Mouse (Mus musculus) intestine, postnatal 0 days (tissue): Measurements from ENCODE around the gene Sde2. TPM values are rescaled to one million over a fixed set of nuclear protein-coding genes. Genes with fewer than 3 reads are reported as not detected.

Source experiments
- ATAC-seq: fragments of 200-750 bp; cut with Nextera tagmentation; 2 replicates; pipeline ENCODE4 v1.8.0; 2017; ENCODE audit warnings: mild to moderate bottlenecking, moderate TSS enrichment, moderate library complexity
- H3K27ac ChIP-seq: fragments of 300-500 bp; sonication (generic); 2 replicates; pipeline ENCODE4 v1.5.1; 2014; ENCODE audit warnings: mild to moderate bottlenecking, low read depth, low read length, moderate library complexity
- H3K27me3 ChIP-seq: fragments of 300-500 bp; sonication (generic); replicated peaks from 2 replicates; pipeline ENCODE4 v1.6.1; 2014; ENCODE audit warnings: low read length, mixed read lengths; ENCODE audit not compliant: control insufficient read depth, insufficient read depth
- H3K36me3 ChIP-seq: fragments of 300-500 bp; sonication (generic); 2 replicates; pipeline ENCODE4 v1.6.1; 2014; ENCODE audit warnings: mild to moderate bottlenecking, moderate library complexity; ENCODE audit not compliant: control insufficient read depth, insufficient read depth
- H3K4me1 ChIP-seq: fragments of 300-500 bp; sonication (generic); replicated peaks from 2 replicates; pipeline ENCODE4 v1.6.1; 2014; ENCODE audit warnings: antibody characterized with exemption, low read length, mixed read lengths; ENCODE audit not compliant: control insufficient read depth, insufficient read depth
- H3K4me2 ChIP-seq: fragments of 300-500 bp; sonication (generic); replicated peaks from 2 replicates; pipeline ENCODE4 v1.6.1; 2014; ENCODE audit warnings: low read depth, mild to moderate bottlenecking, moderate library complexity
- H3K4me3 ChIP-seq: fragments of 300-500 bp; sonication (generic); 2 replicates; pipeline ENCODE4 v1.5.1; 2014; ENCODE audit warnings: low read depth, low read length
- H3K9ac ChIP-seq: fragments of 300-500 bp; sonication (generic); 2 replicates; pipeline ENCODE4 v1.6.1; 2014; ENCODE audit warnings: mild to moderate bottlenecking, low read depth, low read length
- H3K9me3 ChIP-seq: fragments of 300-500 bp; sonication (generic); 2 replicates; pipeline ENCODE4 v1.6.1; 2016; ENCODE audit warnings: mixed run types; ENCODE audit not compliant: control insufficient read depth
- CTCF ChIP-seq: sonication (generic); IDR thresholded peaks from 2 replicates; pipeline ENCODE4 v1.5.1; 2016; ENCODE audit warnings: low read depth, mild to moderate bottlenecking, control low read depth, antibody characterized with exemption, moderate library complexity
- WGBS: fragments of 180-500 bp; shearing (Covaris S2); extraction: QIAGEN DNeasy Blood & Tissue Kit; methylation state at CpG from one replicate; pipeline ENCODE4 v1.1.7; 2014; 5-methylcytosine and 5-hydroxymethylcytosine counted together
- polyA plus RNA-seq: library from polyadenylated mRNA; unstranded; fragments of >200 nt; fragmentation: Nextera tagmentation; extraction: Ambion mirVana; gene quantifications from 2 replicates; pipeline ENCODE4 v1.2.1, GENCODE M21; 2015

The Sde2 gene
- polyA plus RNA-seq, 1 experiment from 2014 or later = 13.3 TPM

GRCm38 (mm10) chr1:180863606-180864005 is 12.7 kb downstream of the Sde2 start:
- H3K4me2 ChIP-seq = no peak overlapping the region
- no peak overlapping the region for H3K27ac ChIP-seq
- no peak for ATAC-seq
- WGBS = 8% methylated on average over 1 of the region's 1 CpGs
- no peaks in the 10 kb centered on the region for H3K27me3 ChIP-seq
- no peak overlapping the region for H3K9ac ChIP-seq
- H3K36me3 ChIP-seq = peaks cover 76% of the 10 kb centered on the region
- H3K4me1 ChIP-seq = no peaks in the 10 kb centered on the region
- TF ChIP-seq CTCF = peak; percentile 81
- H3K9me3 ChIP-seq = no peaks in the 10 kb centered on the region
- no peak overlapping the region for H3K4me3 ChIP-seq

DNA sequence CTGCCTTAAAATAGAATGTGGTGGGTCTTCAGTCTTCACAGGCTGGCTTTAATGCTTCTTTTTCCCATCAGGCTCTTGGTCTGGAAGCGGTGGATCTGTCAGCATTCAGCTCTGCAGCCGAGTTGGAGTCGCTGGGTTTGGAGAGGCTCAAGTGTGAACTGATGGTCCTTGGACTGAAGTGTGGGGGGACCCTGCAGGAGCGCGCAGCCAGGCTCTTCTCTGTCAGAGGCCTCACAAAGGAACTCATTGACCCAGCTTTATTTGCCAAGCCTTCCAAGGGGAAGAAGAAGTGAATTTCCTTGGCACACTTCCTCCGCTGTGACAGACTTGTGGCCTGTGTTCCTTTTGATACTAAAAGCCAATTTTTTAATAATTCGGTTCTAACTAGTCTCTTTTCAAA is 15.1 kb downstream of the Sde2 start:
- WGBS = 91% methylated on average over 7 of the region's 7 CpGs
- no peaks in the 10 kb centered on the region for H3K27me3 ChIP-seq
- H3K4me3 ChIP-seq = no peak overlapping the region
- no peaks in the 10 kb centered on the region for H3K4me1 ChIP-seq
- H3K9ac ChIP-seq = no peak overlapping the region
- peaks cover 60% of the 10 kb centered on the region for H3K36me3 ChIP-seq
- no peak for ATAC-seq
- H3K4me2 ChIP-seq = no peak overlapping the region
- TF ChIP-seq CTCF = no peak
- H3K9me3 ChIP-seq = no peaks in the 10 kb centered on the region
- H3K27ac ChIP-seq = no peak overlapping the region

DNA sequence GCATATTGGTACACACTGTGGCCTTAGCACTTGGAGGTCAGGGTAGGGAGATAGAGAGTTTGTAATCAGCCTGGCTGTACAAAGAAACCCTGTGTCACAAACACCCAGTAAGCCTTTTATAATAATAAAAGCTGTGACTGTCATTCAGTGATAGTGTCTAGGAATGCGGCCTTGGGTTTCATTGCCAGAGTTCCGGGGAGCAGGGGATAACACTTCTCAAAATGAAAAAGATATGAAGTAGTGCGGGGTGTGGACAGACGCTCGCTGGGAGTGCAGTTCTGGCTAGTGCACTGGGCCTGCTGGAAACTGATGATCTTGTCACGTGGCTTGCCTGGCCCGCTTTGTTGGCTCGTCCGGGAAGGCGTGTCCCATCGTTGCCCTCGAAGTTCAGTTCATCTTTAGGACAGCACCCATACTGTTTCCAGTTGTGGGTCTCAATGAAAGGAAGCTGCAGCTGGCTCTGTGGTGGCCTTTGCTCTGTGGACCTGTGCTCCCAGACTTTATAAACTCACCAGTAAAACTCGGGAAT is 19.3 kb downstream of the Sde2 start:
- WGBS = 44% methylated on average over 13 of the region's 13 CpGs
- no peak overlapping the region for H3K4me2 ChIP-seq
- H3K9ac ChIP-seq = no peak overlapping the region
- no peak overlapping the region for H3K4me3 ChIP-seq
- no peaks in the 10 kb centered on the region for H3K9me3 ChIP-seq
- no peak for TF ChIP-seq CTCF
- no peak for ATAC-seq
- H3K4me1 ChIP-seq = no peaks in the 10 kb centered on the region
- H3K27ac ChIP-seq = no peak overlapping the region
- H3K36me3 ChIP-seq = peaks cover 28% of the 10 kb centered on the region
- H3K27me3 ChIP-seq = no peaks in the 10 kb centered on the region

GRCm38 (mm10) chr1:180873861-180874484 is 23.0 kb downstream of the Sde2 start:
- WGBS = 21% methylated on average over 9 of the region's 9 CpGs
- peak; percentile 62; the same call in 1 of the 2 replicates for ATAC-seq
- H3K27ac ChIP-seq = no peak overlapping the region
- no peaks in the 10 kb centered on the region for H3K27me3 ChIP-seq
- H3K4me3 ChIP-seq = no peak overlapping the region
- H3K4me1 ChIP-seq = no peaks in the 10 kb centered on the region
- no peak overlapping the region for H3K4me2 ChIP-seq
- no peaks in the 10 kb centered on the region for H3K9me3 ChIP-seq
- no peak overlapping the region for H3K9ac ChIP-seq
- peak; percentile 83 for TF ChIP-seq CTCF
- H3K36me3 ChIP-seq = no peaks in the 10 kb centered on the region

DNA sequence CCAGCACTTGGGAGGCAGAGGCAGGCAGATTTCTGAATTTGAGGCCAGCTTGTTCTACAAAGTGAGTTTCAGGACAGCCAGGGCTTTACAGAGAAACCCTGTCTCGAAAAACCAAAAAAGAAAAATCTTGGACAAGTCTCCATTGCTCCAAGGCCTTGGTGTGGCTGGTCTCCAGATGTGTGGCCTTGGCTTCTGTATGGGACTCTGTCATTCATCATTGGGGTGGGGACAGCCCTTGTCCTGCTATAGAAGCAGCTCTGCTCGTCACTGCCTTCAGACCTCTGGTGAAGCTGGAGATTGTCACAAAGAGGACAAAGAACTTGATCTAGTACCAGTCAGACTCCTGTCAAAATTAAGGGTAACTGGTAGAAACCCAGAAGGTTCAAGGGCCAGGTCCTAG is 23.7 kb downstream of the Sde2 start:
- no peaks in the 10 kb centered on the region for H3K9me3 ChIP-seq
- no peaks in the 10 kb centered on the region for H3K27me3 ChIP-seq
- TF ChIP-seq CTCF = no peak
- H3K4me2 ChIP-seq = no peak overlapping the region
- H3K9ac ChIP-seq = no peak overlapping the region
- no peak for ATAC-seq
- H3K4me3 ChIP-seq = no peak overlapping the region
- H3K4me1 ChIP-seq = no peaks in the 10 kb centered on the region
- WGBS = 90% methylated on average over 2 of the region's 2 CpGs
- no peaks in the 10 kb centered on the region for H3K36me3 ChIP-seq
- H3K27ac ChIP-seq = no peak overlapping the region

GRCm38 (mm10) chr1:180875126-180875525 is 24.2 kb downstream of the Sde2 start:
- no peaks in the 10 kb centered on the region for H3K27me3 ChIP-seq
- no peaks in the 10 kb centered on the region for H3K4me1 ChIP-seq
- no peak overlapping the region for H3K4me2 ChIP-seq
- no peaks in the 10 kb centered on the region for H3K9me3 ChIP-seq
- TF ChIP-seq CTCF = no peak
- WGBS = 88% methylated on average over 9 of the region's 9 CpGs
- no peaks in the 10 kb centered on the region for H3K36me3 ChIP-seq
- H3K4me3 ChIP-seq = no peak overlapping the region
- no peak for ATAC-seq
- H3K9ac ChIP-seq = no peak overlapping the region
- H3K27ac ChIP-seq = no peak overlapping the region

DNA sequence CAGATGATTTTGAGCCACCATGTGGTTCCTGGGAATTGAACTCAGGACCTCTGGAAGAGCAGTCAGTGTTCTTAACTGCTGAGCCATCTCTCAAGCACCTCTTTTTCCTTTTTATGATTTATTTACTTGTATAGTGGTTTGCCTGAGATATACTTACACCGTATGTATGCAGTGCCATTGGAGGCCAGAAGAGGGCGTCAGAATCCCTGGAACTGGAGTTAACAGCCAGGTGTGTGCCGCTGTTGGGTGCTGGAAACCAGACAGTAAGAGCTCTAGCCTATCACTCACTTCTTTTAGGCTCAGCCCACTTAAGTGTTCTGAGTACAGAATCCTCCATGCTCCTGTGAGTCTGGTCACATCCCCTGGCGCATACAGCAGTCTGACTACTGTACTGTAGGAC is 26.5 kb downstream of the Sde2 start:
- WGBS = 82% methylated on average over 4 of the region's 4 CpGs
- Histone ChIP-seq H3K4me3 (no peak overlapping the region), H3K4me1 (no peaks in the 10 kb centered on the region), H3K9me3 (no peaks in the 10 kb centered on the region), H3K36me3 (no peaks in the 10 kb centered on the region), H3K9ac (no peak overlapping the region), H3K27me3 (no peaks in the 10 kb centered on the region), H3K4me2 (no peak overlapping the region), H3K27ac (no peak overlapping the region)
- no peak for ATAC-seq
- peak; percentile 28; the same call in 1 of the 2 replicates for TF ChIP-seq CTCF
